Mouse (Mus musculus): ENCODE measurements around the gene Tfe3. TPM values are rescaled to one million over a fixed set of nuclear protein-coding genes. Genes with fewer than 3 reads are reported as not detected.
A peak's percentile ranks its signal among the peaks of the same experiment; 100 is the strongest.

Tfe3 gene
- total RNA-seq, 1 experiment from 2014 or later: 30.7 TPM

GRCm38 (mm10) chrX:7744940-7745339 is 17.4 kb upstream of the Tfe3 start:
- ATAC-seq (ENCODE audit: extremely low read depth, insufficient number of reproducible peaks, low FRiP score, poor library complexity, severe bottlenecking): no peak

GRCm38 (mm10) chrX:7745429-7745828 is 16.9 kb upstream of the Tfe3 start:
- ATAC-seq (ENCODE audit: extremely low read depth, insufficient number of reproducible peaks, low FRiP score, poor library complexity, severe bottlenecking): no peak

GRCm38 (mm10) chrX:7750432-7751116 is 11.8 kb upstream of the Tfe3 start, which contains the start of gene Ccdc120:
Ccdc120 (minus strand) TSS chrX:7750905.
- ATAC-seq (ENCODE audit: extremely low read depth, insufficient number of reproducible peaks, low FRiP score, poor library complexity, severe bottlenecking): no peak

- ATAC-seq (ENCODE audit: extremely low read depth, insufficient number of reproducible peaks, low FRiP score, poor library complexity, severe bottlenecking): peak; percentile 67; the same call in 1 of the 2 replicates
These were observed 8.7 kb upstream of the Tfe3 start for GRCm38 (mm10) chrX:7753627-7754026.

- no peak for ATAC-seq (ENCODE audit: extremely low read depth, insufficient number of reproducible peaks, low FRiP score, poor library complexity, severe bottlenecking)
These were observed 499 bp downstream of the Tfe3 start for GRCm38 (mm10) chrX:7762921-7763197.

- no peak for ATAC-seq (ENCODE audit: extremely low read depth, insufficient number of reproducible peaks, low FRiP score, poor library complexity, severe bottlenecking)
These were observed 1.5 kb downstream of the Tfe3 start for GRCm38 (mm10) chrX:7763631-7764393.

GRCm38 (mm10) chrX:7764657-7765280 is 2.4 kb downstream of the Tfe3 start:
- no peak for ATAC-seq (ENCODE audit: extremely low read depth, insufficient number of reproducible peaks, low FRiP score, poor library complexity, severe bottlenecking)

- no peak for ATAC-seq (ENCODE audit: extremely low read depth, insufficient number of reproducible peaks, low FRiP score, poor library complexity, severe bottlenecking)
These were observed 2.9 kb downstream of the Tfe3 start for GRCm38 (mm10) chrX:7765281-7765670.

- ATAC-seq (ENCODE audit: extremely low read depth, insufficient number of reproducible peaks, low FRiP score, poor library complexity, severe bottlenecking): no peak
These were observed 3.4 kb downstream of the Tfe3 start for GRCm38 (mm10) chrX:7765764-7766163.

GRCm38 (mm10) chrX:7769302-7770017 is 7.1 kb downstream of the Tfe3 start:
- no peak for ATAC-seq (ENCODE audit: extremely low read depth, insufficient number of reproducible peaks, low FRiP score, poor library complexity, severe bottlenecking)

GRCm38 (mm10) chrX:7772766-7773165 is 10.4 kb downstream of the Tfe3 start:
- no peak for ATAC-seq (ENCODE audit: extremely low read depth, insufficient number of reproducible peaks, low FRiP score, poor library complexity, severe bottlenecking)

GRCm38 (mm10) chrX:7775501-7776205 is 13.3 kb downstream of the Tfe3 start:
- no peak for ATAC-seq (ENCODE audit: extremely low read depth, insufficient number of reproducible peaks, low FRiP score, poor library complexity, severe bottlenecking)

- 0 out of 2 replicates have a peak, but pooled peaks have one; percentile 48 for ATAC-seq (ENCODE audit: extremely low read depth, insufficient number of reproducible peaks, low FRiP score, poor library complexity, severe bottlenecking)
These were observed 14.1 kb downstream of the Tfe3 start for GRCm38 (mm10) chrX:7776329-7777082.

- ATAC-seq (ENCODE audit: extremely low read depth, insufficient number of reproducible peaks, low FRiP score, poor library complexity, severe bottlenecking): no peak
These were observed 16.3 kb downstream of the Tfe3 start for GRCm38 (mm10) chrX:7778450-7779244.

- ATAC-seq (ENCODE audit: extremely low read depth, insufficient number of reproducible peaks, low FRiP score, poor library complexity, severe bottlenecking): no peak
These were observed 16.9 kb downstream of the Tfe3 start for GRCm38 (mm10) chrX:7779294-7779693.

- no peak for ATAC-seq (ENCODE audit: extremely low read depth, insufficient number of reproducible peaks, low FRiP score, poor library complexity, severe bottlenecking)
These were observed 20.3 kb downstream of the Tfe3 start for GRCm38 (mm10) chrX:7782603-7783092.

- ATAC-seq (ENCODE audit: extremely low read depth, insufficient number of reproducible peaks, low FRiP score, poor library complexity, severe bottlenecking): peak; percentile 94
These were observed 27.3 kb downstream of the Tfe3 start, which contains the start of gene Gripap1 for GRCm38 (mm10) chrX:7789542-7790136. Gripap1 (plus strand) TSS chrX:7789765.
